Mouse (Mus musculus) forebrain, embryonic 11.5 days (tissue): ENCODE data around the gene Ogn. TPM values are rescaled to one million over a fixed set of nuclear protein-coding genes. Genes with fewer than 3 reads are reported as not detected.

Experiments used
- ATAC-seq: fragments of 200-750 bp; cut with Nextera tagmentation; replicated peaks from 2 replicates; pipeline ENCODE4 v1.8.0; 2017; ENCODE audit warnings: moderate TSS enrichment; ENCODE audit not compliant: low FRiP score
- DNase-seq: peaks from one replicate; pipeline ENCODE4 v3.0.0-alpha.2; 2017; ENCODE audit warnings: low spot score
- H3K27ac ChIP-seq: fragments of 300-500 bp; sonication (generic); 2 replicates; pipeline ENCODE4 v1.5.1; 2014; ENCODE audit warnings: low read depth, low read length
- H3K27me3 ChIP-seq: fragments of 300-500 bp; sonication (generic); 2 replicates; pipeline ENCODE4 v1.6.1; 2014; ENCODE audit warnings: mild to moderate bottlenecking, low read length, mixed read lengths; ENCODE audit not compliant: control insufficient read depth, insufficient read depth
- H3K36me3 ChIP-seq: fragments of 300-500 bp; sonication (generic); 2 replicates; pipeline ENCODE4 v1.6.1; 2014; ENCODE audit warnings: mild to moderate bottlenecking, low read length, moderate library complexity, mixed read lengths; ENCODE audit not compliant: control insufficient read depth, insufficient read depth
- H3K4me1 ChIP-seq: fragments of 300-500 bp; sonication (generic); replicated peaks from 2 replicates; pipeline ENCODE4 v1.6.1; 2014; ENCODE audit warnings: low read length, mixed read lengths; ENCODE audit not compliant: control insufficient read depth, insufficient read depth
- H3K4me2 ChIP-seq: fragments of 300-500 bp; sonication (generic); 2 replicates; pipeline ENCODE4 v1.6.1; 2014; ENCODE audit warnings: low read depth, mild to moderate bottlenecking, low read length, moderate library complexity, mixed read lengths; ENCODE audit not compliant: severe bottlenecking
- H3K4me3 ChIP-seq: fragments of 300-500 bp; sonication (generic); 2 replicates; pipeline ENCODE4 v1.5.1; 2014; ENCODE audit warnings: low read depth, low read length
- H3K9ac ChIP-seq: fragments of 300-500 bp; sonication (generic); 2 replicates; pipeline ENCODE4 v1.6.1; 2014; ENCODE audit warnings: low read length
- H3K9me3 ChIP-seq: fragments of 300-500 bp; sonication (generic); 2 replicates; pipeline ENCODE4 v1.6.1; 2016; ENCODE audit warnings: low read length, mixed read lengths; ENCODE audit not compliant: control insufficient read depth
- WGBS: fragments of 180-500 bp; shearing (Covaris S2); extraction: QIAGEN DNeasy Blood & Tissue Kit; methylation state at CpG from one replicate; pipeline ENCODE4 v1.1.7; 2014; 5-methylcytosine and 5-hydroxymethylcytosine counted together
- polyA plus RNA-seq: library from polyadenylated mRNA; unstranded; fragments of >200 nt; fragmentation: Nextera tagmentation; extraction: Ambion mirVana; gene quantifications from 2 replicates; pipeline ENCODE4 v1.2.1, GENCODE M21; 2014

Ogn gene
- polyA plus RNA-seq, 1 experiment from 2014 or later: 9.8 TPM

GRCm38 (mm10) chr13:49652481-49653179 is 44.8 kb downstream of the Ogn start, which contains the start of the genes Cenpp and Nol8:
Cenpp (minus strand) TSS chr13:49652785.
Nol8 (plus strand) TSS chr13:49653078.
- H3K4me3 ChIP-seq: peak within 1 kb of the TSS; percentile 63
- no peaks in the 10 kb centered on the region; the same call in 1 of the 2 replicates for H3K36me3 ChIP-seq
- ATAC-seq: peak; percentile 99
- peak; percentile 100 for DNase-seq
- H3K4me1 ChIP-seq: 0 out of 2 replicates have a peak, but pooled peaks cover 2% of the 10 kb centered on the region
- H3K9ac ChIP-seq: peak within 1 kb of the TSS; percentile 68
- H3K27ac ChIP-seq: no peak within 1 kb of the TSS
- no peaks in the 10 kb centered on the region for H3K9me3 ChIP-seq
- no peaks in the 10 kb centered on the region for H3K27me3 ChIP-seq
- WGBS: under 1% methylated on average over 68 of the region's 68 CpGs
- H3K4me2 ChIP-seq: peak within 1 kb of the TSS; percentile 65

- Histone ChIP-seq H3K27ac (no peak overlapping the region), H3K36me3 (no peaks in the 10 kb centered on the region; the same call in 1 of the 2 replicates), H3K9ac (peak overlapping the region; percentile 55), H3K27me3 (no peaks in the 10 kb centered on the region), H3K4me1 (0 out of 2 replicates have a peak, but pooled peaks cover 2% of the 10 kb centered on the region), H3K9me3 (no peaks in the 10 kb centered on the region), H3K4me3 (peak overlapping the region; percentile 63), H3K4me2 (peak overlapping the region; percentile 65)
- DNase-seq (peak; percentile 56), ATAC-seq (peak; percentile 78)
- 0% methylated on average over 16 of the region's 16 CpGs for WGBS
These were observed 45.3 kb downstream of the Ogn start for GRCm38 (mm10) chr13:49653180-49653541.

Other genes starting within 250 kb of the Ogn start
- gene Ippk, start 186.8 kb upstream of the Ogn start, polyA plus RNA-seq: 16.6 and 16.9 TPM in 2 replicates
- gene Tes3-ps, start 114.7 kb upstream of the Ogn start, polyA plus RNA-seq: 1.2 and 1.5 TPM in 2 replicates
- 0.76 and 0.80 TPM in 2 replicates for gene Ecm2, start 103.2 kb upstream of the Ogn start, polyA plus RNA-seq
- gene Aspn, start 63.6 kb upstream of the Ogn start, polyA plus RNA-seq: 0.41 and 0.55 TPM in 2 replicates
- gene Omd, start 25.6 kb upstream of the Ogn start, polyA plus RNA-seq: 0.61 and 1.0 TPM in 2 replicates
- 42.9 and 44.5 TPM in 2 replicates for gene Cenpp, start 44.7 kb downstream of the Ogn start, polyA plus RNA-seq
- gene Nol8, start 45.0 kb downstream of the Ogn start, polyA plus RNA-seq: 22.8 and 23.4 TPM in 2 replicates
- 124 and 129 TPM in 2 replicates for gene Iars, start 74.1 kb downstream of the Ogn start, polyA plus RNA-seq
- gene Gm30302, start 191.0 kb downstream of the Ogn start, polyA plus RNA-seq: not detected in 2 replicates